Mouse (Mus musculus): ENCODE data around the gene Gm8127.
"Not testable (repeated sequence)": the region's sequence is repeated elsewhere in the genome, so short reads cannot be mapped to it uniquely, and the experiment has no call there.

Gene Gm8127

DNA sequence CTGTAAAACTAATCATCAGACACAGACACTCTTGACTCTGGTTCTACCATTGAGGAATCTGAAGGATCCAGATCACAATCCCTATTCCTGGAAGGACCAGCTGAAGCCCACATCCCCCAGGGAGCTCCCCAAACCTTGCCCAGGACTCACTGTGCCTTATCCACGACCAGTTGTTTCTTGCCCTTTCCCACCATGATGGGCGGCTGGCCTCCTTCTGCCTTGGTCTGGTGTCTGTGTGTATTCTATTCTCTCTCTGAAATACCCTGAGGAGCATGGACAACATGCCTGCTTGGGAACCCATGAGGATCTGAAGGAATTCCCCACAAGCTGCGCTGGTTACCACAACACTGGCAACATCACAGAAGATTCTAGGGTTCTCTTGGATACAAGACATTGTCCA lies at the start of gene Gm8127:
TSS of gene Gm8127 (minus strand) at position 330 of the 400 bp plus-strand sequence.
- DNase-seq (ENCODE audit: low read depth, low spot score) = not testable (repeated sequence)

DNA sequence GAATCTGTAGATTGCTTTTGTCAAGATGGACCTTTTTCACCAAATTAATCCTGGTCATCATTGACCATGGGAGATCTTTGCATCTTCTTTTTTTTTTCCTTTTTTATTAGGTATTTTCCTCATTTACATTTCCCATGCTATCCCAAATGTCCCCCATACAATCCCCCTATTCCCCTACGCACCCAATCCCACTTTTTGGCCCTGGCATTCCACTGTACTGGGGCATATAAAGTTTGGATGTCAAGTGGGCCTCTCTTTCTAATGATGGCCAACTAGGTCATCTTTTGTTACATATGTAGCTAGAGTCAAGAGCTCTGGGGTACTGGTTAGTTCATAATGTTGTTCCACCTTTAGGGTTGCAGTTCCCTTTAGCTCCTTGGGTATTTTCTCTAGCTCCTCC lies 44.0 kb upstream of the Gm8127 start:
- DNase-seq (ENCODE audit: low read depth, low spot score) = not testable (repeated sequence)

DNA sequence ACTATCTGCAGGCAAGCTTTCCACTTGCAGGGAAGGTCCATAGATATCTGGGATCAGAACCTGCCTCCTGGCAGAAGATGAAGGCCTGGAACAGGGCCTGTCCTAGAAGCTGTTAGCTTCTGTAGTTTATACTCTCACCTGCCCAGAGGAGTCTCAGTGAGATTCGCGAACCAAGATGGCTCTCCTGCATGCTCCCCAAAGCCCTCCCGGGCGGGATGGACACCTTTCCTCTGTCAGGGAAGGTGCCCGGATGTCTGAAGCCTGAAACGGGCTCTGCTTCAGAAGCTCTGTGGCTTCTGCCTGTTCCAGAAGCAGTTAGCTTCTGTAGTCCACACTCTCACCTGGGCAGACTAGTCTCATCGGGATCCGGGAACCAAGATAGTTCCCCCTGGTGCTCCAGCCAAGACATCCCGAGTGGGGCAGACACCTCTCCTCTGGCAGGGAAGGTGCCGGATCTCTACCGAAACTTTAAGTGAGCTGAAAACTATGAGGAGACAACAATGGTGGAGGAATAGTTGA lies 37.8 kb upstream of the Gm8127 start:
- DNase-seq (ENCODE audit: low read depth, low spot score) = not testable (repeated sequence)

DNA sequence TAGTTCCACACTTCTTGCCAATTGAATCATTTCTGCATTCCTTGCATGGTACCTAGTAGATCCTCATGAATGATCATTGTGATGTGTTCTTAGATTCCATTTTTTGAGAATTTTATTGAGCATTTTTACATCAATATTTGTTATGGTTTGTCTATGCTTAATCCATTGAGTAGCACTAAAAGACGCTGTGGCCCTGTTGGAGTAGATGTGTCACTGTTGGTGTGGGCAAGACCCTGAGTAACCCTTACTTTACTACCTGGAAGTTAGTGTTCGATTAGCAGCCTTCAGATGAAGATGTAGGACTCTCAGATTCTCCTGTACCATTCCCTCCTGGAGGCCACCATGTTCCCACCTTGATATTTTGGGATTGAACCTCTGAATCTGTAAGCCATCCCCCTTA lies 35.0 kb upstream of the Gm8127 start:
- DNase-seq (ENCODE audit: low read depth, low spot score) = not testable (repeated sequence)

DNA sequence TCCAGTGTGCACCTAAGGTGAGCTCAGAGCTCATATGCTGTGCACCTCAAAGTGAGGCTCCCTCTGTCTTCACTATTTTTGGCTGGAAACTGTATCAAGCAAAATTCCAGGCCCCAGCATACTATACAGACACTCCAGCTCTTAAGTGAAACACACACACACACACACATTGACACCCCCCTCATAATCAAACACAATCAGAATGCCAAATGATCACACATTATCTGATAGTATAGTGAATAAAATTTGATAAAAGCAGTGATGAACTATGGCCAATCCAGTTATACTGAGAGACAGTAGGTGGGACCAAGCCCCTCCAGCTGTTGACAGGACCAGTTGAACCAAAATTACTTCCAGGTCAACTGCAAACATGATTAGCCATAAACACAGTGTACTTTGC lies 25.9 kb upstream of the Gm8127 start:
- DNase-seq (ENCODE audit: low read depth, low spot score) = not testable (repeated sequence)

DNA sequence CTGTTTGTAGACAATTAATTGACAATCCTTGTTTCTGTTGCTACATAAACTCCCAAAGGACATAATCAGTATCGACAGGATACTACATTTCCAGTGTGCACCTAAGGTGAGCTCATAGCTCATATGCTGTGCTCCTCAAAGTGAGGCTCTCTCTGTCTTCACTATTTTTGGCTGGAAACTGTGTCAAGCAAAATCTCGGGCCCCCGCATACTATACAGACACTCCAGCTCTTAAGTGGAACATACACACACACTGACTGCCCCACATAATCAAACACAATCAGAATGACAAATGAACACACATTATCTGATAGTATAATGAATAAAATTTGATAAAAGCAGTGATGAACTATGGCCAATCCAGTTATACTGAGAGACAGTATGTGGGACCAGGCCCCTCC lies 15.0 kb downstream of the Gm8127 start:
- not testable (repeated sequence) for DNase-seq (ENCODE audit: low read depth, low spot score)

DNA sequence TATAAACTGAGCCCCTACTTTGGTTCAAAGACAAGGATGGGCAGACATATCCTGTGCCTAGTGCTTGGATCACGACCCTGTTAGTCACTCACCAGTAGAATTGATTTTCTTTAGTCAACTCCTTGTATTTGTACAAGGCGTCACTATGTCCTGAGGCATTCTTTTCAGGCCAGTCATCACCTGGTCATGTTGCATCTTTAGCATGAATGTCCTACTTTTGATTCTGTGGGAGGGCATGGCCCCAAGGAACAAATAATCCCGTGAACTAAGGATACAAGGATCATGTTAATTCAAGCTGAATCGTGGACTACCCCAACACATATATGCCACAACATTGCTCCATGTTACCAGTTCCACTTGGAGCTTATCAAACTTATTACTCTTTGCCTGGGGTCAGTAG lies 15.5 kb downstream of the Gm8127 start:
- not testable (repeated sequence) for DNase-seq (ENCODE audit: low read depth, low spot score)

DNA sequence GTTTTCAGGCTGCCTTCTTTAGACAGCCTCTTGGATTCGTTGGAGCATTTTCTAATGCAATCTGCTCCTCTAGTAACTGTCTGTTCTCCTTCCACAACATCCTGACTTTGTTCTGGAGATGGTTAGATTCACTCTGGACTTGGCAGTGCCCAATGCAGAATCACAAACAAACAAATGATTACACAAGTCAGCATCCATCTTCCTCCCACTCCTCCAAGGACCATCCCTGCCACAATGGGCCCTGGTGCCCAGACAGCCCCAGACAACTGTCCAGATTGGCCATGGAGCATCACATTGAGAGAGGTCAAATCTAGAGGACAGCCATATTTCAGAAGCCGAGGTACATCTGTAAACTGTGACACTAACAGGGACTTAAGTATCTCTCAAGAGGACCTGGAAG lies 16.2 kb downstream of the Gm8127 start:
- not testable (repeated sequence) for DNase-seq (ENCODE audit: low read depth, low spot score)

DNA sequence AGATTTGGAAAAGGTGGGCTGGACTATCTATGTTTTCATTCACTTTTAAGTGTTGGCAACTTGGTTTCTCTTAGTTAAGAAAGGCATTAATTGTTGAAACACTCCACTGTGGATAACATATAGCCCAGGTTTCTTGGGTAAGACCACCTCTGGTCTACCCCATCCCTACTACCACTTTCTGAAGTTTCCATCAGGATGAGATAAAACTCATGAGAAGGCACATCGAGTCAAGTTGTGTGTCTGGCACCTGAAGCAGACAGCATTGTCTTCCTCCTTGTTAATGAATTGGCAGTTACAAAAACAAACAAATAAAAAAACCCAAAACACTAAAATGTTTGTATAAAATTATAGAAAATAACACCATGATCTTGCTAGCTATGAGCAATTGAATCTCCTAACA lies 17.9 kb downstream of the Gm8127 start:
- DNase-seq (ENCODE audit: low read depth, low spot score) = not testable (repeated sequence)

DNA sequence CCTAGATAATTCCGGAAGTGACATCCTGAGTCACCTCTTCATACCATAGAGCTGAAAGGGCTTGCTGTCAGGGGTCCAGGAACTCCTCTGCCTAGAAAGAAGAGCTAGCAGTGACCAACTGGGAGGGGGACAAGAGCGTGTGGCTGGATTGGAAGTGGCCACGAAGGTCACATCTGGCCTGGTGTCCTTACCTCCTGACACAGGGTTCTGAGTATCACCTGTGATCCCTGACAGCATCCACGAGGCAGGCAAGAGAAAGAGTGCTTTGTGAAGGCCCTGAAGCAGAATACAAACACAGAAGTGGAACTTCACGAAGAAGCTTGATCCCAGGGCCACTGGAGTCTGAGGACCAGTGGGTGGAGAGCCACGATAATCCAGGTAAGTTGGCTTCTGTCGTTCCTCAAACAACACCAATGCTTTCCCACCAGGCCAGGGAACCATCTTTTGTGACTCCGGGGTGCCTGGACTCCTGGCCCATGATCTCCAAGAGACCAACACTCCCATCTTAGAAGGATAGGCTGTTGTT lies 18.6 kb downstream of the Gm8127 start, which contains the start of gene Gm9732:
TSS of gene Gm9732 (plus strand) at position 51 of the 526 bp plus-strand sequence.
- not testable (repeated sequence) for DNase-seq (ENCODE audit: low read depth, low spot score)

DNA sequence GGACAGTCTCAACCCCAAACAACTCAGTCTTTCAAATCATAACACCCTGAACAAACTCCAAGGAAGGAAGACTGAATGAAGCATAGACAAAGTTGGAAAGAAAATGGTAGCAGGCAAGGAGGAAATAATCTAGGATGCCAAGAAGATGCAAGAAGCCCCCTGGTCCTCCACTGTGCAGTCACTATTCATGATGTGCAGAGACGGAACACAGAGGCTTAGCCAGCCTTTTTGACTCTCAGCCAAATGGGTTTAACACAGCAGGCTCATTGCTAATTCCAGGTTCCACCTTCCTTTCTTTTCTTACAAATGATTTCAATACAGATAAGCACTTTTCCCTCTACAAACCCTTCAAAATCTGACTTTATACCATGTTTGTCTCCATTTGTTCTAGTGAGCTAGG lies 20.5 kb downstream of the Gm8127 start:
- not testable (repeated sequence) for DNase-seq (ENCODE audit: low read depth, low spot score)

DNA sequence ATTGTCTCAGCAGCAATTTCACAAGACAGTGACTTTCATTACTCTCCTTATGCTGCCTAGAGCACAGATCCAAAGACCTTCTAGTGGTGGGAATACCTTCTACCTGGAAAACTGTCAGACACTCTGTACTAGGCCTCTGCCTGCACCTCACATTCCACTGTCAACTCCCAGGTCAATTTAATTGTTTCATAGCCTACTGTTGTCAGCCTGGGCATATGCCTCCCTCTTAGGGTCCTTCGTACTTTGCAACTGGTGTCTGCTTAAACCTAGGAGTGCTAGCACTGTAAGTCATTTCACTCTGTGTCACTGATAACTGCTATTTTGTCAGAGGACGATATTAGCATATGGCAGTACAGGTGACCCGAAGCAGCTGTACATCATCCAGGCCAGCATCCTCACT lies 24.4 kb downstream of the Gm8127 start:
- not testable (repeated sequence) for DNase-seq (ENCODE audit: low read depth, low spot score)

DNA sequence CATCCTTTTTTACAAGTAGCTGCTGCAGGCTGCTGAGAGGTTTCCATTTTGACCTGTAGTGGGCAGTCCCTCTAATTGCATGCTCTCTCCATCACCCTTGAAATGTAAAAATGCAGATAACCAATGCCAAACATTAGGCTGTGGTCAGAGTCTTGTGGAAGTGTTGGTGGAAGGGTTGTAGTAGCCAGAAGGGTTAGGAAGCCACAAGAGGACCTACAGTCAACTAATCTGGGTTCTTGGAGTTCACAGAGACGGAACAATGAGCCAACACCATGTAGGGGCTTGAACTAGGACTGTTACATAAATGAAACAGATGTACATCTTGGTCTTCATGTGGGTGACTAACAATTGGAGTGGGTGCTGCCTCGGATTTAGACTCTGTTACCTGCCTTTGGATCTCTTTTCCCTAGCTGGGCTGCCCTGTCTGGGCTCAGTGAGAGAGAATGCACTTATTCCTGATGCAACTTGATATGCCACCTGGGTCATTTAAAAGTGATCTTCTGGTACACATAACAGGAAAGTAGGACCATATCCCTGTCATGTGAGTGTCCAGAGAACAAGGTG lies 25.0 kb downstream of the Gm8127 start:
- not testable (repeated sequence) for DNase-seq (ENCODE audit: low read depth, low spot score)

DNA sequence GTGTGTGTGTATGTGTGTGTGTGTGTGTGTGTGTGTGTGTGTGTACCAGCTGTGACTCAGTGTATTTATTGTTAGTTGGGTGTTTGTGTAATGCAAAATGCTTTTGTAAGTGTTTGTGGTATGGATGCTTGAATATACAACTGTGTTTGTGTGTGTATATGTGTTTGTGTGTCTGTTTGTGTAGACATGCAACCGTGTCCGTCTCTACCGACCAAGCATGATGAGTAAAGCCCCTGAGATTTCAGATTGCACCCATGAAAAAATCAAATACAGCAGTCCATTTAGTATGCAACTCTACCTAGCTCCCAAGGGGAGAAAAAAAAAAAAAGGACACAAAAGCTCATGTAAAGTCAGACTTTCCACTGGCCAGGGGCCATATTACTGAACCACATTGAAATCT lies 30.2 kb downstream of the Gm8127 start:
- DNase-seq (ENCODE audit: low read depth, low spot score) = not testable (repeated sequence)

DNA sequence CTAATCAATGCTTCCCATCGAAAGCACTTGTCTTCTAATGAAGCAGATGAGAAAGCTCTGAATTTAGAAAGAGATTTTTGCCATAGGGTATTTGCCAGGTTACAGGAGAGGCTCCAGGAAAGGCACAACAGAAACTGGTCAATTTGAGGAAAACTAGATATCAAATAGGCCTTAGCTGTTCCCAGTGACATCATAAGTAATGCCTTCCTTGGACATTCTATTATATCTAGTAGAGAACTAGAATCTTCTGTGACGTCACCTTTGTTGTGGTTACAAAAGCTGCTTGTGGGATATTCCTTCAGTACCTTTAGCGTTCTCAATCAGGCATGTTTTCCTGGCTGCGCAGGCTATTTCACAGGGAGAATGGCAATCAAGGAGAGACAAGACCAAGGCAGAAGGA lies 35.3 kb downstream of the Gm8127 start, which contains the start of gene Gm8126:
TSS of gene Gm8126 (plus strand) at position 301 of the 400 bp plus-strand sequence.
- not testable (repeated sequence) for DNase-seq (ENCODE audit: low read depth, low spot score)

DNA sequence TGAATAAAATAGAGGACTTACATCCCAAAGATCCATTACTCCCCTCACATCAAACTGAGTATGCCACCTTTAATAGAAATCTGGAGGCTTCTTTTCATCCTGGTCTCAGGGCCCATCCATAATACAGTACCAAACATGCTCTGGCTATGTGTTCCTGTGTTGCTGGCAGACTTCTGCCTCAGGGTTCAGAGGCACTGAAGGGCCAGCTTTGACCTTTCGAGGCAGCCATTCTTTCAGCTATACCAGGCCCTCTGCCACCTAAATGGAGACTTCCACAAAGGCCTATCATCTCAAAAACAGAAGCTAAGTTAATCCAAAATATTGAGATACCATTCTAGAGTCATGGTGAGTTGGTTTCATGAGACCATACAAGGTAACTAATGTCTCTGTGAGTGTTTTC lies 37.1 kb downstream of the Gm8127 start:
- not testable (repeated sequence) for DNase-seq (ENCODE audit: low read depth, low spot score)

DNA sequence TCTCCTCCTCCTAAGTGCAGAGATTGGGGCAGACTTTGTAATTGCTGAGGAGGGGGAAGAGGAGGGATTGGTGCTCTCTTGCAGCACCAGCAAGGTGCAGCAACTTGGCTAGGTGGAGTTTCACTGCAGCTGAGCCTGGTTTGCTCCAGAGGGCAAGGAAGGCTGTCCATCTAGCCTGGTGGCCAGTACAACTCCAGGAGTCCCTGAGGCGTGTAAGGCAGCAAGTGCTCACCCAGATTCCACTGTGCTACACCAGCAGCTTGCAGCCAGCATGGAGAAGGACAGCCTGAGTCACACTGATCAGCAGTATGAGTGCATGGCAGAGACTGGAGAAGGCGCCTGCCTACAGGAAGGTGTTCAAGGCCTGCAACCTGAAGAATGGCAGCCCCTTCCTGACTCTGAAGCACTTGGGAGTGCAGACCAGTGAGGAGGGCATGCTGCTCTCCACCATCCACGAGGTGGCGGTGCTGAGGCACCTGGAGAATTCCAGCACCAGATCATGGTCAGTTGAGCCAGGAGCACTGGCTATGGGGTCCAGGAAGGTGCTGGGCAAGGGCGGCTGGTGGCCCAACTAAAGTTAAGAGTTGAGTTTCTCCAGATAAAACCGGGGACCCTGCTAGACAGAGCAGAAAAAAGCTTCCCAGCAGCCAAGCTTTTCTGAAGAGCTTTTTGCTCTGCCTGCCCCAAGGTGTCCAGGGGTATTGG lies 42.9 kb downstream of the Gm8127 start:
- not testable (repeated sequence) for DNase-seq (ENCODE audit: low read depth, low spot score)

DNA sequence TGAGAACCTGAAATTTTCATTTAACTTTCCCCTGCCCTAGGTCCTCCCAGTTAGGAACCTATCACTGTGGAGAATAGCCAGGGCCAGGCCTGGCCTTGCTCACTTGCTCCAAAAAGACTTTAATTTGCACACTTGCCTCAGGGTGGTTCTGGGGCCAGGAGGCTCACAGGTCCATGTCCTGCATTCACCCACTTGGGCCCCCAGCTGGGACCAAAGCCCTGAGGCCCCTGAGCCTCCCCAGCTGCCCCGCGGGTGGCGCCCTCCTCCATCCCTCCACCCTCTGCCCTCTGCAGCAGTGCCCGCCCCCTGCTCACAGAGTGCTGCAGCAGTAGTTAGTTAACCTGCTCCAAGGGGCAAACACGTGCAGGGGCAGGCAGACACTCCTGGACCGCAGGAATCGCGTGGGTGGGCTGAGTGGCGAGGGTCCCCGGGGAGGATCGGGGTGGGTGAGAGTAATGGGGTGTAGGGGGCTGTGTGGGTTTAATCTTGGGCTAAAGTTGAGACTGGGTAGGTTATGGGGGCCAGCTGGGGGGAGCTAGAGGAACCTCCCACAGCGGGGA lies 43.9 kb downstream of the Gm8127 start:
- not testable (repeated sequence) for DNase-seq (ENCODE audit: low read depth, low spot score)
